Mouse (Mus musculus) hematopoietic multipotent progenitor cell, adult 10-12 weeks (in vitro differentiated cells): ENCODE results near the gene Ubtd2. TPM values are rescaled to one million over a fixed set of nuclear protein-coding genes. Genes with fewer than 3 reads are reported as not detected.

Source experiments
- polyA plus RNA-seq: library from polyadenylated mRNA; stranded (reverse); fragments of >175 nt; gene quantifications from 2 replicates; pipeline ENCODE4 v1.2.3, GENCODE M21; 2012; ENCODE audit warnings: low replicate concordance

Ubtd2 gene
- polyA plus RNA-seq, result 4.9 and 6.0 TPM in 2 replicates

GRCm38 (mm10) chr11:32454800-32455506 is at the start of gene Ubtd2:
TSS of gene Ubtd2 (plus strand) at chr11:32455370.

GRCm38 (mm10) chr11:32531871-32532764 is 76.9 kb downstream of the Ubtd2 start, which contains the start of gene Efcab9:
TSS of gene Efcab9 (minus strand) at chr11:32532081.

GRCm38 (mm10) chr11:32532765-32533481 is 77.8 kb downstream of the Ubtd2 start, which contains the start of gene Stk10:
TSS of gene Stk10 (plus strand) at chr11:32533305.

Other genes with a start within 250 kb of the Ubtd2 start
- gene Snrnp25, start 250.0 kb upstream of the Ubtd2 start, polyA plus RNA-seq, result 33.0 and 40.8 TPM in 2 replicates
- 21.9 and 70.6 TPM in 2 replicates for gene Rhbdf1, start 233.1 kb upstream of the Ubtd2 start, polyA plus RNA-seq
- 13.0 and 16.3 TPM in 2 replicates for gene Mpg, start 228.9 kb upstream of the Ubtd2 start, polyA plus RNA-seq
- 41.3 and 84.5 TPM in 2 replicates for gene Nprl3, start 187.7 kb upstream of the Ubtd2 start, polyA plus RNA-seq
- not detected in 2 replicates for gene Hba-x, start 179.0 kb upstream of the Ubtd2 start, polyA plus RNA-seq
- gene Hba-a1, start 171.9 kb upstream of the Ubtd2 start, polyA plus RNA-seq, result 75,416 and 82,734 TPM in 2 replicates
- 4.1 TPM in 1 of 2 replicates, not detected in the other for gene Hbq1b, start 168.4 kb upstream of the Ubtd2 start, polyA plus RNA-seq
- 46,420 and 53,866 TPM in 2 replicates for gene Hba-a2, start 158.9 kb upstream of the Ubtd2 start, polyA plus RNA-seq
- gene Hbq1a, start 155.3 kb upstream of the Ubtd2 start, polyA plus RNA-seq, result 0.55 TPM in 1 of 2 replicates, not detected in the other
- 0.85 and 0.94 TPM in 2 replicates for gene Sh3pxd2b, start 107.5 kb upstream of the Ubtd2 start, polyA plus RNA-seq
- 0.38 TPM in 1 of 2 replicates, not detected in the other for gene Efcab9, start 76.7 kb downstream of the Ubtd2 start, polyA plus RNA-seq
- 188 and 189 TPM in 2 replicates for gene Stk10, start 77.9 kb downstream of the Ubtd2 start, polyA plus RNA-seq
- 14.8 and 16.4 TPM in 2 replicates for gene Fbxw11, start 187.4 kb downstream of the Ubtd2 start, polyA plus RNA-seq